Mouse (Mus musculus) midbrain, embryonic 11.5 days (tissue): Measurements from ENCODE around the gene Fam198a. TPM values are rescaled to one million over a fixed set of nuclear protein-coding genes. Genes with fewer than 3 reads are reported as not detected.

Source experiments
- ATAC-seq: fragments of 200-750 bp; cut with Nextera tagmentation; 2 replicates; pipeline ENCODE4 v1.8.0; 2017; ENCODE audit warnings: moderate TSS enrichment, moderate library complexity; ENCODE audit not compliant: low FRiP score
- DNase-seq: peaks from one replicate; pipeline ENCODE4 v3.0.0; 2015; ENCODE audit warnings: low spot score; ENCODE audit errors: missing footprints
- H3K27ac ChIP-seq: fragments of 300-500 bp; sonication (generic); 2 replicates; pipeline ENCODE4 v1.5.1; 2014; ENCODE audit warnings: low read depth, low read length
- H3K27me3 ChIP-seq: fragments of 300-500 bp; sonication (generic); 2 replicates; pipeline ENCODE4 v1.6.1; 2014; ENCODE audit warnings: mild to moderate bottlenecking, low read length, moderate library complexity, mixed read lengths; ENCODE audit not compliant: control insufficient read depth, insufficient read depth
- H3K36me3 ChIP-seq: fragments of 300-500 bp; sonication (generic); 2 replicates; pipeline ENCODE4 v1.6.1; 2014; ENCODE audit warnings: mild to moderate bottlenecking, low read length, moderate library complexity, mixed read lengths; ENCODE audit not compliant: control insufficient read depth, insufficient read depth
- H3K4me1 ChIP-seq: fragments of 300-500 bp; sonication (generic); 2 replicates; pipeline ENCODE4 v1.6.1; 2014; ENCODE audit warnings: low read length; ENCODE audit not compliant: control insufficient read depth, insufficient read depth
- H3K4me2 ChIP-seq: fragments of 300-500 bp; sonication (generic); 2 replicates; pipeline ENCODE4 v1.6.1; 2014; ENCODE audit warnings: mild to moderate bottlenecking, moderate library complexity
- H3K4me3 ChIP-seq: fragments of 300-500 bp; sonication (generic); 2 replicates; pipeline ENCODE4 v1.5.1; 2014; ENCODE audit warnings: low read depth, low read length
- H3K9ac ChIP-seq: fragments of 300-500 bp; sonication (generic); 2 replicates; pipeline ENCODE4 v1.6.1; 2014; ENCODE audit warnings: low read length
- H3K9me3 ChIP-seq: fragments of 300-500 bp; sonication (generic); 2 replicates; pipeline ENCODE4 v1.6.1; 2016; ENCODE audit warnings: low read length; ENCODE audit not compliant: control insufficient read depth
- WGBS: fragments of 180-500 bp; shearing (Covaris S2); extraction: QIAGEN DNeasy Blood & Tissue Kit; methylation state at CpG from one replicate; pipeline ENCODE4 v1.1.7; 2014; 5-methylcytosine and 5-hydroxymethylcytosine counted together
- polyA plus RNA-seq: library from polyadenylated mRNA; unstranded; fragments of >200 nt; fragmentation: Nextera tagmentation; extraction: Ambion mirVana; gene quantifications from 2 replicates; pipeline ENCODE4 v1.2.1, GENCODE M21; 2014

Fam198a gene
- polyA plus RNA-seq, 1 experiment from 2014 or later, result 0.52 TPM

DNA sequence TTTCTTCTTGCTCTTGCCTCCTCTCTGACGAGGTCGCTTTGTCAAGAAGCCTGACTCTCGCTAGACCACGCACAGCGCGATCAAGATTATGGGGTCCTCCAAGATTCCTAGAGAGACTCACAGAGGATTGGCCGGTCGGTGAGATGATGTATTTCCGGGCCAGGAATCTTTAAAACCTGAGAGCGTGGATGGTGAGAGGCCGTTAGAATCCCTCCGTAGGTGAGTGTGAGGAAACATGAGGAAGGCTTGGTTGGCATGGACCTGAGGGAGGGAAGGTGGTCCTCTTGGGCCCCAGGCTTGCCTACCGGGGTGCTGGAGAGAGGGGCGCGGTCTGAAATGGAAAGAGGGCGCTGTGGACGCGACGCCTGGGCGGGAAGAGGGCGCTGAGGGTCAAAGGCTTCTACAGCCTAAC is 12.8 kb upstream of the Fam198a start:
- DNase-seq (no peak), ATAC-seq (peak; percentile 70)
- H3K27me3 ChIP-seq, result no peaks in the 10 kb centered on the region
- 45% methylated on average over 19 of the region's 21 CpGs for WGBS
- H3K4me2 ChIP-seq, result peak overlapping the region; percentile 47
- no peak overlapping the region for H3K27ac ChIP-seq
- no peaks in the 10 kb centered on the region for H3K4me1 ChIP-seq
- H3K36me3 ChIP-seq, result no peaks in the 10 kb centered on the region
- no peaks in the 10 kb centered on the region for H3K9me3 ChIP-seq
- peak overlapping the region; percentile 53; the same call in 1 of the 2 replicates for H3K9ac ChIP-seq
- H3K4me3 ChIP-seq, result peak overlapping the region; percentile 43

DNA sequence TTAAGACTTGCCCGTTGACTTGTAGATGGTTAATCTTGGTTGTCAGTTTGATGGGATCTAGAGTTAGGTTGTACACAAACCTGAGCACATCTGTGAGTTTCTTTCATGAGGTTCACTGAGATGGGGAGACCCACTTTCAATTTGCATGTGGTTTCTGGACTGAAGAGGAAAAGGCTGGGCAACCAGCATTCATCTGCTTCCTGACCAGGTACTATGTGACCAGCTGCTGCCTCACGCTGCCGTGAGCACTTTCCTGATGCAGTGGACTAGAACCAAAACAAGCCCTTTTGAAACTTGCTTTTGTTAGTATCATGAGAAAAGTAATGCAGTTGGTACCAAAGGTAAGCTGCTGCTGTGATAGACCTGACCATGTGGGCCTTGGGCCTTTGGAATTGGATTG is 7.8 kb upstream of the Fam198a start:
- ATAC-seq (no peak), DNase-seq (no peak)
- 89% methylated on average over 3 of the region's 3 CpGs for WGBS
- H3K4me1 ChIP-seq, result no peaks in the 10 kb centered on the region
- no peak overlapping the region for H3K27ac ChIP-seq
- no peaks in the 10 kb centered on the region for H3K36me3 ChIP-seq
- H3K4me2 ChIP-seq, result no peak overlapping the region
- no peaks in the 10 kb centered on the region for H3K27me3 ChIP-seq
- H3K4me3 ChIP-seq, result no peak overlapping the region
- H3K9me3 ChIP-seq, result no peaks in the 10 kb centered on the region
- H3K9ac ChIP-seq, result no peak overlapping the region

DNA sequence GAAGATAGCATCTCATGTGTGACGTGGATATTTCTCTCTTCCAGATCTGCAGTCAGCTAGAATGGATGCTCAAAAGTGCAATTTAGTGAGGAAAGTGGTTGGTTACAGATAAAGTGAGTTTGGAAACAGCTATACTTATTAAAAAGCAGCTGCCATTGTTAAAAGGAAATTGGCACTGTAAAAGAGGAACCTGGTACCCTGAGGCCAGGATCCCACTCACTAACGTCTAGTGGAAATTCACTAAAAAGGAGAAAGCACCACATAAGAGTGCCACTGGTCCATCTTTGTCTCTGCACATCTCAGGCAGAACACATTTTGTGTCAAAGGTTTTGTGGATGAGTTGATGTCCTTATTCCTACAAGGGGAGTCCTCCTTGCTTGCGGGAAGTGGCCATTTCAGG is 7.2 kb upstream of the Fam198a start:
- ATAC-seq, result no peak
- Histone ChIP-seq H3K4me2 (no peak overlapping the region), H3K36me3 (no peaks in the 10 kb centered on the region), H3K9ac (no peak overlapping the region), H3K4me1 (no peaks in the 10 kb centered on the region), H3K27ac (no peak overlapping the region), H3K9me3 (no peaks in the 10 kb centered on the region), H3K27me3 (no peaks in the 10 kb centered on the region), H3K4me3 (no peak overlapping the region)
- no peak for DNase-seq
- 85% methylated on average over 3 of the region's 3 CpGs for WGBS

DNA sequence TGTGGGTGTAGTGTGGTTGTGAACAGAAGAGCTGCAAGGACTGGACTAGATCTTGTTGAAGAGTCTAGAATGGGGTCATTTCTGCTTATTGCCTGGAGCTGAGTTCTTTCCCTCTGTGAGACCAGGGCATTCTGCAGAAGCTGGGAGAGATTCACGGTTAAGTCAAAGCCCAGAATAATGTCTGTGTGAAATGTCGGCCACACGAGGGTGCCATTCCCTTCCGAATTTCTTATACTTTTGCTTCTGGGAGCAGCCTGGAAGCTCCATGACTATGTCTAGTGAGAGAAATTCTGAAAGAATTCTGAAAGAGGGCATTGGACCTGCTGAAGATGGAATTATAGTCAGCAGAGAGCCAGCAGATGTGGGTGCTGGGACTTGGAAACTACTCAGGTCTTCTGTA is 3.0 kb upstream of the Fam198a start:
- H3K27ac ChIP-seq, result no peak overlapping the region

DNA sequence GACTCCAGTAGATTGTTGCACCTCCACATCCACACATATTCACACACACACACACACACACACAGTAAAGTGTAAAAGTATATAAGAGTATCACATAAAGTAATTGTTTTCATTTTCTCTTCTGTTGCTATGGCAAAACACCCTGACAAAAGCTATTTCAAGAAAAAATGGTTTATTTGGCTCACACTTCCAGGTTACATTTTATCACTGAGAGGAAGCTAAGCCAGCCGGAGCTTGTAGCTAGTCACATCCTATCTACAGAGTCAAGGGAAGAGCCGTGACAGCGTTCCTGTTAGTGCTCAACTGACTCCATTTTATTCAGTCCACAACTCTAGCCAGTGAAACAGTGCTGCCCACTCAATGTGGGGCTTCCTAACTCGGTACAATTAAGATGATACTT is 2.4 kb upstream of the Fam198a start:
- H3K4me1 ChIP-seq, result peaks cover 6% of the 10 kb centered on the region
- 73% methylated on average over 4 of the region's 4 CpGs for WGBS
- H3K27ac ChIP-seq, result no peak overlapping the region
- no peaks in the 10 kb centered on the region for H3K27me3 ChIP-seq
- DNase-seq (no peak), ATAC-seq (no peak)
- no peaks in the 10 kb centered on the region for H3K9me3 ChIP-seq
- H3K36me3 ChIP-seq, result no peaks in the 10 kb centered on the region
- no peak overlapping the region for H3K4me2 ChIP-seq
- H3K9ac ChIP-seq, result no peak overlapping the region
- H3K4me3 ChIP-seq, result no peak overlapping the region

More for the DNA sequence above, 3.0 kb upstream of the Fam198a start:
- Histone ChIP-seq H3K4me3 (no peak overlapping the region), H3K27me3 (no peaks in the 10 kb centered on the region), H3K4me1 (peaks cover 6% of the 10 kb centered on the region), H3K4me2 (no peak overlapping the region), H3K9ac (no peak overlapping the region), H3K9me3 (no peaks in the 10 kb centered on the region), H3K36me3 (no peaks in the 10 kb centered on the region)
- WGBS, result 9% methylated on average over 4 of the region's 4 CpGs
- DNase-seq (peak; percentile 92), ATAC-seq (no peak)

DNA sequence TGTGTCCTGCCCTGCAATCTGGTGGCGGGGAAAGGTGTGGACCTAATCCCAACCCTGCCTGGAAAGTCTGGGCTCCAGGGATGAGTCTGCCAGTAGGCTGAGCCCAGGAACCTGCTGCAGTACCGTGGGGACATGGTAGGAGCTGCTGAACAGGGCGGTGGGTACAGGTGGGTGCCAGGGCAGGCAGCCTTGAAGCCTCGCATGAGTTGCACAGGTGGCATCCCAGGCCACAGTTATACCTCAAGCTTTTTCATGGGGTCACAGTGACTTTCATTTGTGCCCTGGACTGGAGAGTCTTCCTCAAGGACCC is 281 bp downstream of the Fam198a start:
- Histone ChIP-seq H3K4me3 (no peak overlapping the region), H3K4me2 (no peak overlapping the region; the same call in 1 of the 2 replicates), H3K27ac (no peak overlapping the region), H3K36me3 (no peaks in the 10 kb centered on the region), H3K9me3 (no peaks in the 10 kb centered on the region), H3K27me3 (no peaks in the 10 kb centered on the region), H3K4me1 (peaks cover 6% of the 10 kb centered on the region), H3K9ac (no peak overlapping the region)
- no peak for DNase-seq
- no peak for ATAC-seq
- 46% methylated on average over 4 of the region's 4 CpGs for WGBS

DNA sequence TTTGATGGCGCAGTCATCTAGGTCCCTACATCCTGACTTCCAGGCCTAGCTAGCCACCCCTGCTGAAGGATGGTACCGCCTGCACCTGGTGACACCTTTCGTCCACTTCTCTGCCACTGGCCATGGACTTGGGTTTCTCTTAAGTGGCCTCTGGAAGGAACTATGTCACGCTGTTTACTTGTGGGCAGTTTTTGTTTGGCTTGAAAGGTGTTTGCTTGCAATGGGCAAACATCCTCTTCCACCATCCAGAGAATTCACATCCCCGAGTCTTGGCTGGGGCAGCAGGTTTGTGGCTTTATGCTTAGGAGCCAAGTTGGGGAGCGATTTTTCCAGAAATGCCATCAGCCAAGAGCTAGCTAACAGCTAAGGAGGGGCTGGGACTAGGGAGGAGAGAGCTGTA is 1.8 kb downstream of the Fam198a start:
- H3K36me3 ChIP-seq, result no peaks in the 10 kb centered on the region
- H3K9me3 ChIP-seq, result no peaks in the 10 kb centered on the region
- H3K4me2 ChIP-seq, result no peak overlapping the region
- ATAC-seq (no peak), DNase-seq (no peak)
- H3K4me1 ChIP-seq, result peaks cover 6% of the 10 kb centered on the region
- H3K27ac ChIP-seq, result no peak overlapping the region
- 92% methylated on average over 6 of the region's 6 CpGs for WGBS
- H3K4me3 ChIP-seq, result no peak overlapping the region
- no peak overlapping the region for H3K9ac ChIP-seq
- H3K27me3 ChIP-seq, result no peaks in the 10 kb centered on the region

DNA sequence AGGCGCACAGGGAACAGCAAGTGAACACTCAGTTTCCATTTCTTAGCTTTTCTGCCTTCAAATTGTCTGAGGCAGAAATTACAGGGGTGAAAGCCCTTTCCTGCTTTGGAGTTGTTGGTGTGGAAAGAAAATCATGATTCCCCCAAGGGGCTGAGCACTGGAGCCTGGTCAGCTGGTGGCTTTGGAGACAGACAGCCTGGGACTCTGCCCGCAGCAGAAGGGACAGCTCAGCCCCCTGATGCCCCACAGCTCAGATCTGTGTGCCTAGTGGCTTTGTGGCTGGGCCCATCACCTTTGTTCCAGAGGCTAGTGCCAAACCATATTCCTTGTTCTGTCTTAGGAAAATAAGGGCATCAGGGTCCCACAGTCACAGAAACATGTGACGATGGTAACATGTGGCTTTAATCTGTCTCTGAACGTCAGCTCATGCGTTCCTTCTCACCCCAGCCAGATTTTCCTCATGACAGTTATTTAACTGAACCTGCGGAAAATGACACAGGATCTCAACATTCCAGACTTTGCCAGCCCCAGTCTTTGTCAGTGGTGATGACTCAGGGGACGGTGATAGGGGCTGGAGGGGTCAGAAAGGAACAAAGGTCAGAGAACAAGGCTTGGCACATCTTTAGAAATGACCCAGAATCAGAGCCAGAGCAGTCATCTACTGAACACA is 9.3 kb downstream of the Fam198a start:
- Histone ChIP-seq H3K9me3 (no peaks in the 10 kb centered on the region), H3K4me1 (no peaks in the 10 kb centered on the region), H3K36me3 (no peaks in the 10 kb centered on the region), H3K27ac (no peak overlapping the region), H3K9ac (no peak overlapping the region), H3K4me3 (no peak overlapping the region), H3K4me2 (no peak overlapping the region), H3K27me3 (no peaks in the 10 kb centered on the region)
- ATAC-seq (no peak), DNase-seq (peak; percentile 86)
- 54% methylated on average over 7 of the region's 7 CpGs for WGBS

DNA sequence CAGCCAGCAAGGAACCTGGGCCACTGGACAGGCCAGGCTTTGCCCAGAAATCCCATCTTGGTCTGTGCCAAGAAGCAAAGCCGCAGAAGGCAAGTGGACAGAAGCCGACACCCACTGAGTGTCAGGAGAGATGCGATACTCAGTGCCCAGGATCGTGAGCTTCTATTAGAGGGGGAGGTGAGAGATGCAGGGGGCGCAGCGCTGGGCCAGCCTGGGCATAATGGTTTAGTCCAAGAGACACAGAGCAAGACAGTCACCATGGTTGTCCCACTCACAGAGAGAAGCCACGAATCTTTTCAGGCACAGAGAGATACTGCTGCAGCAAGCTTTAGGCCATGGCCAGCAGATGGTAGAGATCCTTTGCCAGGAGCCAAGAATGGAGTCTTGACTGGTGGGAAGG is 14.2 kb downstream of the Fam198a start:
- Histone ChIP-seq H3K36me3 (no peaks in the 10 kb centered on the region), H3K4me2 (no peak overlapping the region), H3K9ac (no peak overlapping the region), H3K9me3 (no peaks in the 10 kb centered on the region), H3K4me1 (no peaks in the 10 kb centered on the region), H3K27ac (no peak overlapping the region), H3K4me3 (no peak overlapping the region), H3K27me3 (no peaks in the 10 kb centered on the region)
- DNase-seq, result peak; percentile 23
- no peak for ATAC-seq
- WGBS, result 89% methylated on average over 7 of the region's 7 CpGs
